Mouse (Mus musculus) ES-E14 (cell line): ENCODE data around the gene Fhit.

Experiments
- CHD2 ChIP-seq: IDR thresholded peaks from 2 replicates; pipeline ENCODE4 v1.6.1; 2014; ENCODE audit warnings: mild to moderate bottlenecking, low read depth, low read length, inconsistent platforms
- HCFC1 ChIP-seq: IDR thresholded peaks from 2 replicates; pipeline ENCODE4 v1.6.1; 2012; ENCODE audit warnings: low read length, inconsistent platforms, borderline replicate concordance; ENCODE audit not compliant: insufficient read depth
- MAFK ChIP-seq: IDR thresholded peaks from 2 replicates; pipeline ENCODE4 v1.6.1; 2014; ENCODE audit warnings: mild to moderate bottlenecking, low read depth, low read length, inconsistent platforms; ENCODE audit not compliant: insufficient read depth
- ZC3H11A ChIP-seq: IDR thresholded peaks from 2 replicates; pipeline ENCODE4 v1.6.1; 2012; ENCODE audit warnings: low read depth, mild to moderate bottlenecking, inconsistent platforms, low read length, borderline replicate concordance

DNA sequence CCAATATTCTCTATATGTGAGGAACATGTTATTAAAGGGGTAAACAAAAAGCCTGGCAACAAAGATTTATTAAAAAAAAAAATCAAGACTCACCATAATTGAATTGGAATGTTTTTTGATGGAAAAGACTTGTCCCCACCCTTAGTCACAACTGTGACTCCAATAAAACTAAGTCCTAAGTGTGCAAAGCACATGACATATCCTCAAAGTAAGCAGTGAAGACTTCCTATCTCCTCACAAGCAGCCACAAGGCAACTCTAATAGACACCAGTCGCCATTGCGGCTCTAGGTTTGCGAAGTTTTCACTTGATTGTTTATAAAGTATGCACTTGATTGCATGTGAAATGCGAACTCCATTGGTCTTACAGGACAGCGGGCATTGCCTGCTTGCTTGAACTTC is 956.1 kb downstream of the Fhit start:
- TF ChIP-seq MAFK (no peak), ZC3H11A (no peak), HCFC1 (no peak), CHD2 (no peak)
